Mouse (Mus musculus): Measurements from ENCODE around the gene Vmn1r215. TPM values are rescaled to one million over a fixed set of nuclear protein-coding genes. Genes with fewer than 3 reads are reported as not detected.

Vmn1r215 gene
- not detected for polyA plus RNA-seq (2017; shearing (Covaris generic))

GRCm38 (mm10) chr13:23067725-23068124 is at the start of gene Vmn1r215:
Gene Vmn1r215, plus strand, starts transcription at chr13:23068025.

GRCm38 (mm10) chr13:23030118-23030517 is 37.7 kb upstream of the Vmn1r215 start, which contains the start of gene Vmn1r214:
Gene Vmn1r214, plus strand, starts transcription at chr13:23030418.

GRCm38 (mm10) chr13:23118126-23118525 is 50.3 kb downstream of the Vmn1r215 start, which contains the start of gene Vmn1r217:
Gene Vmn1r217, minus strand, starts transcription at chr13:23118226.

Other genes starting within 250 kb of the Vmn1r215 start
- 0.09 TPM for gene Vmn1r210, start 236.7 kb upstream of the Vmn1r215 start, polyA plus RNA-seq (2017; shearing (Covaris generic))
- gene Vmn1r211, start 210.5 kb upstream of the Vmn1r215 start, polyA plus RNA-seq (2017; shearing (Covaris generic)): not detected
- not detected for gene Vmn1r212, start 183.8 kb upstream of the Vmn1r215 start, polyA plus RNA-seq (2017; shearing (Covaris generic))
- not detected for gene Vmn1r213, start 60.4 kb upstream of the Vmn1r215 start, polyA plus RNA-seq (2017; shearing (Covaris generic))
- 0.22 TPM for gene Vmn1r214, start 37.6 kb upstream of the Vmn1r215 start, polyA plus RNA-seq (2017; shearing (Covaris generic))
- gene Vmn1r217, start 50.2 kb downstream of the Vmn1r215 start, polyA plus RNA-seq (2017; shearing (Covaris generic)): not detected
- gene Vmn1r218, start 65.1 kb downstream of the Vmn1r215 start, polyA plus RNA-seq (2017; shearing (Covaris generic)): not detected
- gene Vmn1r219, start 91.3 kb downstream of the Vmn1r215 start, polyA plus RNA-seq (2017; shearing (Covaris generic)): not detected
- not detected for gene Vmn1r220, start 120.0 kb downstream of the Vmn1r215 start, polyA plus RNA-seq (2017; shearing (Covaris generic))
- not detected for gene Vmn1r221, start 146.1 kb downstream of the Vmn1r215 start, polyA plus RNA-seq (2017; shearing (Covaris generic))
- gene Vmn1r222, start 167.9 kb downstream of the Vmn1r215 start, polyA plus RNA-seq (2017; shearing (Covaris generic)): not detected
- gene Vmn1r223, start 179.1 kb downstream of the Vmn1r215 start, polyA plus RNA-seq (2017; shearing (Covaris generic)): not detected